Mouse (Mus musculus) olfactory bulb, adult 2 months (tissue): ENCODE results near the gene Nme3.

Experiments
- CTCF ChIP-seq: fragments of 200-500 bp; IDR thresholded peaks from 2 replicates; pipeline ENCODE4 v1.5.1; 2012; ENCODE audit warnings: low read depth, mild to moderate bottlenecking, low read length, moderate library complexity; ENCODE audit not compliant: insufficient read depth
- POLR2A ChIP-seq: fragments of 200-500 bp; IDR thresholded peaks from 2 replicates; pipeline ENCODE4 v1.6.1; 2012; ENCODE audit warnings: mild to moderate bottlenecking, low read depth, low read length, moderate library complexity; ENCODE audit not compliant: insufficient read depth

GRCm38 (mm10) chr17:24898041-24898854, 1.9 kb downstream of the Nme3 start:
- TF ChIP-seq CTCF, result no peak
- TF ChIP-seq POLR2A, result no peak
